Mouse (Mus musculus): ENCODE data around the gene Olfr716. TPM values are rescaled to one million over a fixed set of nuclear protein-coding genes. Genes with fewer than 3 reads are reported as not detected.

The Olfr716 gene
- not detected in 2 replicates for polyA plus RNA-seq (2015; fragmentation: Nextera tagmentation; extraction: Ambion mirVana)

DNA sequence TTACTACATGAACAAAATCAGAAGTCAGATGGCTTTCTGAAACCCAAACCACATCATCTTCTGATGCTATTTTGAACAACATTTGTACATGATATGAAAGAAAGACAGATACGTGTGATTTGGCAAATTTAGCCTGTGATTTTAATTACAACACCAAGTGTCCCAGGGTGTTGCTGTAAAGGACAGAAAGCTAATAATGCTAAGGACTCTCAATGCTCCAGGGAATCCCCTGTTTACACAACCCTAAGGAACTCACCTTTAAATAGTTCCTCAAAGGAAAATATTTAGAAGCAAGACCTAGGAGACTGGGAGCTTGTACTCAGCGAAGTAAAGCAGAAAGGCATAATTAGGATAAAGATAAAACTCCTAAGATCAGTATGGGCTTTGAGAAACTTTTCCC lies at the start of gene Olfr716:
Gene Olfr716, plus strand, starts transcription at position 301 of the 400 bp plus-strand sequence.

DNA sequence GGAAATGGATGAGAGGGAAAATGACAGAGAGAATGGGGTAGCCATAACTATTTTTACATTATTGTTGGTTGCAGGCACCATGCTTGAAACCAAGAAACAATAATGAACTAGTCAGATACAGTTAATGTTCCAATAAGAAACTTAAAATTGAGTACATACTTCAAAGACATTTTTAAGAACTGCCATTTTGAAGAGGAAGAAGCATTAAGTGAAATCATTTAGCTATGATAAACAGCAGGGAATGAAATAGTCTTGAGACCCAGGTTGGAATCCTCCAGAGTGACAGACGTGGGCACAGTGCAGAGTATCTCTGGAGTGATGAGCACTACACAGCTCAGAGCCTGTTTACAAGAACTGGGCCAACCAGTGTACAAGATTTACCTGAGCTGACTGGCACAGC lies 45.2 kb upstream of the Olfr716 start, which contains the start of gene Olfr17:
Gene Olfr17, plus strand, starts transcription at position 301 of the 400 bp plus-strand sequence.

DNA sequence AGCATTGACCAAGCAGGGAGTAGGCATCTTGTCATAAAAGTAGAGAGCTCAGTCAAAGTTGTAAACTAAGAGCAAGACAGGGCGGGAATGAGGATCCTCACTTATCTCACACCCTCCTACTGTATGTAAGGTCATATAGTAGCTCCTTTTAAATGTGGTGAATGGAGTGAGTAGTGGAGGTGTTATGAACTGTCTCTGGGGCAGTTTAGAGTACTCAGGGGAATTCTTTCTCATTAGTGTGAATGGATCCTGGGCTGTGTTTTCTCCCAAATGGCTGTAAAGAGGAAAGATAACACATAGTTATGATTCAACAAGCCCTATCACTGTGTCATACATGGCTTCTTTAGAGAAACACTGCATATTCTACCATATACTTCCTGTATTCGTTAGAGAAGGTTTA lies 27.9 kb upstream of the Olfr716 start, which contains the start of gene Olfr715b:
Gene Olfr715b, minus strand, starts transcription at position 101 of the 400 bp plus-strand sequence.

DNA sequence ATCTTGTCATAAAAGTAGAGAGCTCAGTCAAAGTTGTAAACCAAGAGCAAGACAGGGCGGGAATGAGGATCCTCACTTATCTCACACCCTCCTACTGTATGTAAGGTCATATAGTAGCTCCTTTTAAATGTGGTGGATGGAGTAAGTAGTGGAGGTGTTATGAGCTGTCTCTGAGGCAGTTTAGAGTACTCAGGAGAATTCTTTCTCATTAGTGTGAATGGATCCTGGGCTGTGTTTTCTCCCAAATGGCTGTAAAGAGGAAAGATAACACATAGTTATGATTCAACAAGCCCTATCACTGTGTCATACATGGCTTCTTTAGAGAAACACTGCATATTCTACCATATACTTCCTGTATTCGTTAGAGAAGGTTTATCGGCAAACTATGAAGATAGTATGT lies 7.1 kb upstream of the Olfr716 start, which contains the start of gene Olfr715:
Gene Olfr715, minus strand, starts transcription at position 101 of the 400 bp plus-strand sequence.

DNA sequence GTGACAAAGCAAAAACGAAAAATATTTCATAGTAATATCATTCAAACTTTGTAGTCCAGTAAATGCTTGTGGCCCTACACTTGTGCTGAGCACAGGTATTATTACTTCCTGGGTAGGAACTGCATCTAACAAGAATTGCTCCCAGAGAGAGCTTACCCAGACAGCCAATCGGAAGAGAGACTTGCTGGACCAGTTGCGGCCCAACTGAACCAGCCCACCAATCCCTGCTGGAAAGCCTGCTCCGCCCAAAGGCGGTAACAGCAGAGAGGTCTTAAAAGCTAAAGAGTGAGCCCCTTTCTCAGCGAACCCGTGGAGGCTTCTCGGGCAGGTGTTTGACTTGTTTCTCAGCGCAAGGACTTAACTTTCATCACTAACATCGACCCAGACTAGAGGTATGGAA lies 28.6 kb downstream of the Olfr716 start, which contains the start of gene Nlrp14:
Gene Nlrp14, plus strand, starts transcription at position 301 of the 400 bp plus-strand sequence.

Other genes starting within 250 kb of the Olfr716 start
- gene Olfr707, start 237.1 kb upstream of the Olfr716 start, polyA plus RNA-seq (2015; fragmentation: Nextera tagmentation; extraction: Ambion mirVana) = not detected in 2 replicates
- not detected in 2 replicates for gene Olfr1532-ps1, start 230.3 kb upstream of the Olfr716 start, polyA plus RNA-seq (2015; fragmentation: Nextera tagmentation; extraction: Ambion mirVana)
- not detected in 2 replicates for gene Olfr709-ps1, start 206.1 kb upstream of the Olfr716 start, polyA plus RNA-seq (2015; fragmentation: Nextera tagmentation; extraction: Ambion mirVana)
- gene Olfr710, start 190.0 kb upstream of the Olfr716 start, polyA plus RNA-seq (2015; fragmentation: Nextera tagmentation; extraction: Ambion mirVana) = not detected in 2 replicates
- not detected in 2 replicates for gene Olfr6, start 174.4 kb upstream of the Olfr716 start, polyA plus RNA-seq (2015; fragmentation: Nextera tagmentation; extraction: Ambion mirVana)
- not detected in 2 replicates for gene Olfr711, start 162.9 kb upstream of the Olfr716 start, polyA plus RNA-seq (2015; fragmentation: Nextera tagmentation; extraction: Ambion mirVana)
- not detected in 2 replicates for gene Olfr2, start 132.3 kb upstream of the Olfr716 start, polyA plus RNA-seq (2015; fragmentation: Nextera tagmentation; extraction: Ambion mirVana)
- gene Olfr713, start 107.2 kb upstream of the Olfr716 start, polyA plus RNA-seq (2015; fragmentation: Nextera tagmentation; extraction: Ambion mirVana) = not detected in 2 replicates
- gene Olfr714, start 67.3 kb upstream of the Olfr716 start, polyA plus RNA-seq (2015; fragmentation: Nextera tagmentation; extraction: Ambion mirVana) = not detected in 2 replicates
- not detected in 2 replicates for gene Olfr17, start 45.1 kb upstream of the Olfr716 start, polyA plus RNA-seq (2015; fragmentation: Nextera tagmentation; extraction: Ambion mirVana)
- gene Olfr715b, start 28.0 kb upstream of the Olfr716 start, polyA plus RNA-seq (2015; fragmentation: Nextera tagmentation; extraction: Ambion mirVana) = not detected in 2 replicates
- not detected in 2 replicates for gene Olfr715, start 7.2 kb upstream of the Olfr716 start, polyA plus RNA-seq (2015; fragmentation: Nextera tagmentation; extraction: Ambion mirVana)
- not detected in 2 replicates for gene Nlrp14, start 28.7 kb downstream of the Olfr716 start, polyA plus RNA-seq (2015; fragmentation: Nextera tagmentation; extraction: Ambion mirVana)
- not detected in 2 replicates for gene Rbmxl2, start 71.1 kb downstream of the Olfr716 start, polyA plus RNA-seq (2015; fragmentation: Nextera tagmentation; extraction: Ambion mirVana)
- 11.0 and 13.6 TPM in 2 replicates for gene Syt9, start 232.4 kb downstream of the Olfr716 start, polyA plus RNA-seq (2015; fragmentation: Nextera tagmentation; extraction: Ambion mirVana)